Mouse (Mus musculus): Measurements from ENCODE around the gene Paics. TPM values are rescaled to one million over a fixed set of nuclear protein-coding genes. Genes with fewer than 3 reads are reported as not detected.
"Not testable (repeated sequence)": the region's sequence is repeated elsewhere in the genome, so short reads cannot be mapped to it uniquely, and the experiment has no call there.

Gene Paics
- 10 to 100 TPM; 95.7 to 95.9 TPM for total RNA-seq (2021)
- long read RNA-seq, experiment 1, transcript Paics-203 (10 exons, 2,345 nt), result minor isoform, 9 of 140 reads
- long read RNA-seq, experiment 1, transcript Paics-202 (10 exons, 1,862 nt), result minor isoform, 9 of 140 reads
- long read RNA-seq, experiment 1, transcript Paics-201 (9 exons, 2,482 nt), result major isoform, 103 of 140 reads
- long read RNA-seq, experiment 1, partial matches to known transcripts, result 6 of 140 reads
- long read RNA-seq, experiment 1, other reads (novel, unspliced or antisense), result 12 of 140 reads
- long read RNA-seq, experiment 2, transcript Paics-203 (10 exons, 2,345 nt), result minor isoform, 5 of 108 reads
- long read RNA-seq, experiment 2, transcript Paics-201 (9 exons, 2,482 nt), result major isoform, 73 of 108 reads
- long read RNA-seq, experiment 2, transcript Paics-202 (10 exons, 1,862 nt), result minor isoform, 10 of 108 reads
- long read RNA-seq, experiment 2, partial matches to known transcripts, result 9 of 108 reads
- long read RNA-seq, experiment 2, other reads (novel, unspliced or antisense), result 11 of 108 reads

- intact Hi-C loops (cut with DNase I), result loop anchor here (2.0 kb wide), 1 partner anchor 47 kb away; the partner anchor contains the start of gene Aasdh
- DNase-seq (ENCODE audit: low spot score in 2 of 2), result peak; percentile 96 to 98
Observed at GRCm38 (mm10) chr5:76951106-76952027, at the start of gene Paics, which contains the start of gene Ppat. Gene Paics (plus strand): TSS chr5:76951307. Gene Ppat (minus strand): TSS chr5:76951578.

GRCm38 (mm10) chr5:76902131-76902530, 49.0 kb upstream of the Paics start:
- no peak for DNase-seq (ENCODE audit: low spot score in 2 of 2)
- intact Hi-C loops (cut with DNase I), result no loop called here

- intact Hi-C loops (cut with DNase I), result loop anchor here (2.0 kb wide), 1 partner anchor 46 kb away; the partner anchor contains the start of genes Paics and Ppat
Observed at GRCm38 (mm10) chr5:76904713-76905404, 46.2 kb upstream of the Paics start.

GRCm38 (mm10) chr5:76905405-76906154, 45.5 kb upstream of the Paics start, which contains the start of gene Aasdh:
Gene Aasdh (minus strand): TSS chr5:76905514.
- intact Hi-C loops (cut with DNase I), result loop anchor here (2.0 kb wide), 1 partner anchor 45 kb away; the partner anchor contains the start of genes Paics and Ppat

More at GRCm38 (mm10) chr5:76904713-76905404, 46.2 kb upstream of the Paics start:
- no peak for DNase-seq (ENCODE audit: low spot score in 2 of 2)

GRCm38 (mm10) chr5:76906155-76906499, 45.0 kb upstream of the Paics start:
- intact Hi-C loops (cut with DNase I), result no loop called here
- no peak for DNase-seq (ENCODE audit: low spot score in 2 of 2)

More at GRCm38 (mm10) chr5:76905405-76906154, 45.5 kb upstream of the Paics start, which contains the start of gene Aasdh:
- peak; percentile 95 to 97 for DNase-seq (ENCODE audit: low spot score in 2 of 2)

GRCm38 (mm10) chr5:76910807-76911206, 40.3 kb upstream of the Paics start:
- intact Hi-C loops (cut with DNase I), result no loop called here
- no peak for DNase-seq (ENCODE audit: low spot score in 2 of 2)

GRCm38 (mm10) chr5:76912522-76912921, 38.6 kb upstream of the Paics start:
- intact Hi-C loops (cut with DNase I); DNase-seq (ENCODE audit: low spot score in 2 of 2): not testable (repeated sequence)

- DNase-seq (ENCODE audit: low spot score in 2 of 2), result no peak
- intact Hi-C loops (cut with DNase I), result no loop called here
Observed at GRCm38 (mm10) chr5:76922833-76923232, 28.3 kb upstream of the Paics start.

- DNase-seq (ENCODE audit: low spot score in 2 of 2), result peak; percentile 44 to 60
- intact Hi-C loops (cut with DNase I), result no loop called here
Observed at GRCm38 (mm10) chr5:76923428-76923827, 27.7 kb upstream of the Paics start.

GRCm38 (mm10) chr5:76924296-76924695, 26.8 kb upstream of the Paics start:
- intact Hi-C loops (cut with DNase I), result no loop called here
- DNase-seq (ENCODE audit: low spot score in 2 of 2), result no peak

- peak; percentile 13 to 79 for DNase-seq (ENCODE audit: low spot score in 2 of 2)
- intact Hi-C loops (cut with DNase I), result no loop called here
Observed at GRCm38 (mm10) chr5:76928124-76928832, 22.8 kb upstream of the Paics start.

GRCm38 (mm10) chr5:76929180-76929877, 21.8 kb upstream of the Paics start:
- intact Hi-C loops (cut with DNase I), result no loop called here
- no peak for DNase-seq (ENCODE audit: low spot score in 2 of 2)

- intact Hi-C loops (cut with DNase I), result no loop called here
Observed at GRCm38 (mm10) chr5:76939717-76940116, 11.4 kb upstream of the Paics start.

GRCm38 (mm10) chr5:76941975-76942374, 9.1 kb upstream of the Paics start:
- intact Hi-C loops (cut with DNase I), result no loop called here
- DNase-seq (ENCODE audit: low spot score in 2 of 2), result no peak

More at GRCm38 (mm10) chr5:76939717-76940116, 11.4 kb upstream of the Paics start:
- DNase-seq (ENCODE audit: low spot score in 2 of 2), result no peak

- intact Hi-C loops (cut with DNase I), result no loop called here
Observed at GRCm38 (mm10) chr5:76942505-76942904, 8.6 kb upstream of the Paics start.

GRCm38 (mm10) chr5:76944965-76945677, 6.0 kb upstream of the Paics start:
- no peak for DNase-seq (ENCODE audit: low spot score in 2 of 2)
- intact Hi-C loops (cut with DNase I), result no loop called here

More at GRCm38 (mm10) chr5:76942505-76942904, 8.6 kb upstream of the Paics start:
- no peak for DNase-seq (ENCODE audit: low spot score in 2 of 2)
